ENCODE assay signal across 33 mouse cellular contexts in the genomic region with DNA sequence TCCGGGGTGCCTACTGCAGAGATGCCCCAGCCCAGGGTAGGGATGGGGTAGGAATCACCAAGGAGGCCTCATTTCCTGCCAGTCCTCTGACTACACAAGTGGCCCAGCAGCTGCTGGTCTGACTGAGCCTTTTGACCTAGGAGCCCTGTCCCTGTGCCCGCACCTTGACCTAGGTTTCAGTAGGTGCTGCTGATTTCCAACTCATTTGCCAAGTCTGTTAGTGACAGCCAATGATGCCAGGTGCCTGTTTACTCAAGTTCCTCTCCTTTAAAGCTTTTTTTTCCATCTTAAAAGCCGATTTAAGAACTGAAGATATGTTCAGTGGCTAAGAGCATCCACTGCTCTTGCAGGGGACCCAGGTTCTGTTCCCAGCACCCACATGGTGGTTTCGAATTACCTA. TPM values are rescaled to one million over a fixed set of nuclear protein-coding genes. Genes with fewer than 3 reads are reported as not detected.
"Had no signal": no experiment of that assay in that cellular context is flagged by ENCODE, and none has a peak within 500 bp of the region (broad histone marks: within the 10 kb centered on the region; RNA-seq: fewer than 3 reads in every experiment).

No protein-coding gene starts in this region.

- H3K9me3 ChIP-seq: heart, embryonic 10.5 days; heart, embryonic 12.5 days; heart, embryonic 13.5 days; heart, embryonic 15.5 days; hindbrain, embryonic 10.5 days; hindbrain, embryonic 12.5 days; hindbrain, embryonic 13.5 days; hindbrain, embryonic 15.5 days; intestine, embryonic 15.5 days; kidney, embryonic 15.5 days had no signal

- H3K4me3 ChIP-seq: heart, embryonic 10.5 days; heart, embryonic 12.5 days; heart, embryonic 13.5 days; heart, embryonic 15.5 days; hindbrain, embryonic 10.5 days; hindbrain, embryonic 12.5 days; hindbrain, embryonic 13.5 days; hindbrain, embryonic 15.5 days; intestine, embryonic 15.5 days; kidney, embryonic 15.5 days; layer of hippocampus, adult 2 months had no signal

- H3K36me3 ChIP-seq: intestine, embryonic 15.5 days had no signal

- DNase-seq: heart, postnatal 10 days; heart, postnatal 14 days; heart, postnatal 36 days; heart, postnatal 4 days; kidney, adult 11 months; kidney, adult 18-20 months; kidney, adult 2 months; kidney, adult 8-10 months; kidney, adult 9 months; kidney, postnatal 10 days; kidney, postnatal 14 days; kidney, postnatal 25 days; layer of hippocampus, adult 9-11 months; layer of hippocampus, postnatal 36 days had no signal

- H3K4me1 ChIP-seq: hindbrain, embryonic 10.5 days; intestine, embryonic 15.5 days had no signal

- H3K27ac ChIP-seq: heart, embryonic 10.5 days; heart, embryonic 13.5 days; heart, embryonic 15.5 days; hindbrain, embryonic 10.5 days; hindbrain, embryonic 12.5 days; hindbrain, embryonic 13.5 days; hindbrain, embryonic 14.5 days; hindbrain, embryonic 15.5 days; hindbrain, postnatal 0 days; intestine, embryonic 15.5 days; kidney, embryonic 15.5 days; kidney, postnatal 0 days; layer of hippocampus, adult 2 months had no signal

- H3K27me3 ChIP-seq: heart, embryonic 12.5 days; heart, embryonic 13.5 days; heart, embryonic 15.5 days; hindbrain, embryonic 12.5 days; hindbrain, embryonic 13.5 days; hindbrain, embryonic 15.5 days; intestine, embryonic 15.5 days; kidney, embryonic 15.5 days had no signal

- H3K4me2 ChIP-seq: heart, embryonic 11.5 days; heart, embryonic 12.5 days; heart, embryonic 13.5 days; heart, embryonic 15.5 days; hindbrain, embryonic 12.5 days; hindbrain, embryonic 13.5 days; hindbrain, embryonic 14.5 days; hindbrain, embryonic 15.5 days; intestine, embryonic 15.5 days; kidney, embryonic 15.5 days had no signal

- ATAC-seq: inflammation-experienced regulatory T-cells, adult 6 months; intestine, embryonic 15.5 days; intestine, embryonic 16.5 days; intestine, postnatal 0 days had no signal

- H3K9ac ChIP-seq: heart, embryonic 13.5 days; heart, embryonic 15.5 days; hindbrain, embryonic 12.5 days; hindbrain, embryonic 13.5 days; hindbrain, embryonic 14.5 days; hindbrain, embryonic 15.5 days; intestine, embryonic 15.5 days; kidney, embryonic 15.5 days had no signal

RNA-seq across cellular contexts. Expression of a gene that starts 53.9 kb away (rescaled TPM):
- total RNA-seq: hindbrain, postnatal 0 days; layer of hippocampus, postnatal 25 days had no signal
